Mouse (Mus musculus): ENCODE measurements around the gene Cnn3.

DNA sequence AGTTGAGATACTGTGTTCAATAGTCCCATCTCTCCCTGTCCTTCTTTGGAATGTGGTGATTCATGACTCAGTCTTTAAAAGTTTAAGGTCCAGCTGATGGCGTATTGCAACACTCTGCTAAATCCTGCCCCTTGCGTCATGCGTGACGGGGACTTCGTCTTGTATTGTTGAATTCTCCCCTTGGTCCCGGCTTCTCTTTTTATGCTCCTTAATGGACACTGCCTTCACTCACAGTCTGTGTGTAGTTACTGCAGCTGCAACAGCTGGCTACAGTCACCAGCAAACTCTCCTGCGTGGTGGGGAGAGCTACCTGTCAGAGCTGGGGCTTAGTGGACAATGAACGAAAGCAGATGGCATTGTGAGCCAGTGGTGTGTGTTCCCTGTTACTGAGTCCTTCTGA is 23.2 kb downstream of the Cnn3 start:
- TF ChIP-seq CTCF (IDR thresholded peaks at IDR 0.05; ENCODE audit: control insufficient read depth, insufficient read depth, low read length), result no peak
- no peak for TF ChIP-seq POLR2A (IDR thresholded peaks at IDR 0.05; ENCODE audit: borderline replicate concordance, control insufficient read depth, low read depth, low read length)
